Mouse (Mus musculus) gastrocnemius, postnatal 4 days (tissue): ENCODE data around the gene Gm7347. TPM values are rescaled to one million over a fixed set of nuclear protein-coding genes. Genes with fewer than 3 reads are reported as not detected.
"Not testable (repeated sequence)": the region's sequence is repeated elsewhere in the genome, so short reads cannot be mapped to it uniquely, and the experiment has no call there.

Experiments used
- DNase-seq, 2 experiments: peaks; one replicate each; pipeline ENCODE4 v3.0.0; 2021 to 2022; ENCODE audit warnings: low spot score in 2 of 2, mixed read lengths in 2 of 2
- long read RNA-seq, 2 experiments: library from polyadenylated mRNA; stranded (forward); transcript quantifications; one replicate each; pipeline ENCODE4 v2.0.0; 2021
- total RNA-seq, 2 experiments: library from RNA; stranded (reverse); gene quantifications; 2 replicates each; pipeline ENCODE4 v1.2.3; 2021

Gm7347 gene
- total RNA-seq, result not detected
- long read RNA-seq, experiment 1, result 0 reads
- long read RNA-seq, experiment 2, result 0 reads

DNA sequence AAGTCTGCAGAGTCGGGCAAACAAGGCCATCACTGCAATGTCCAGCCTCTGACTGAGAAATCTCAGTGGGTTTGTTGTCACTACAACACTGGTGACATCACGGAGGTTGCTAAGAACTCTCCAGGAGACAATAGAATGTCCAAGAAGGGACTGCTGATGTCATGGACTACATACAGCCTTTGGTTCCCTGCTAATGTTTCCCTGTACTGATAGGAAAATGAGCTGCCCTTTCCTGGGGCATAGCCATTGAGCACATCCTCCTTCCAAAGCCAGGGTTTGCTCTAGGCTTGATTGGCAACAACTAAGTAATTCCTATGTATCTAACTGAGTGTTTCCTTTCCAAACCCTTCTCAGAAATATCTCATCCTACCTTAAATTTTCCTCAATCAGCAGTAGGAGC, at the start of gene Gm7347:
Gene Gm7347 (minus strand): TSS at position 101 of the 400 bp plus-strand sequence.
- not testable (repeated sequence) for DNase-seq

DNA sequence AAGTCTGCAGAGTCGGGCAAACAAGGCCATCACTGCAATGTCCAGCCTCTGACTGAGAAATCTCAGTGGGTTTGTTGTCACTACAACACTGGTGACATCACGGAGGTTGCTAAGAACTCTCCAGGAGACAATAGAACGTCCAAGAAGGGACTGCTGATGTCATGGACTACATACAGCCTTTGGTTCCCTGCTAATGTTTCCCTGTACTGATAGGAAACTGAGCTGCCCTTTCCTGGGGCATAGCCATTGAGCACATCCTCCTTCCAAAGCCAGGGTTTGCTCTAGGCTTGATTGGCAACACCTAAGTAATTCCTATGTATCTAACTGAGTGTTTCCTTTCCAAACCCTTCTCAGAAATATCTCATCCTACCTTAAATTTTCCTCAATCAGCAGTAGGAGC, 46.9 kb upstream of the Gm7347 start, which contains the start of gene 5031410I06Rik:
Gene 5031410I06Rik (minus strand): TSS at position 101 of the 400 bp plus-strand sequence.
- DNase-seq, result not testable (repeated sequence)

DNA sequence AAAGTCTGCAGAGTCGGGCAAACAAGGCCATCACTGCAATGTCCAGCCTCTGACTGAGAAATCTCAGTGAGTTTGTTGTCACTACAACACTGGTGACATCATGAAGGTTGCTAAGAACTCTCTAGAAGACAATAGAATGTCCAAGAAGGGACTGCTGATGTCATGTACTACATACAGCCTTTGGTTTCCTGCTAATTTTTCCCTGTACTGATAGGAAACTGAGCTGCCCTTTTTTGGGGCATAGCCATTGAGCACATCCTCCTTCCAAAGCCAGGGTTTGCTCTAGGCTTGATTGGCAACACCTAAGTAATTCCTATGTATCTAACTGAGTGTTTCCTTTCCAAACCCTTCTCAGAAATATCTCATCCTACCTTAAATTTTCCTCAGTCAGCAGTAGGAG, 30.8 kb upstream of the Gm7347 start, which contains the start of gene Gm10471:
Gene Gm10471 (minus strand): TSS at position 101 of the 400 bp plus-strand sequence.
- not testable (repeated sequence) for DNase-seq

DNA sequence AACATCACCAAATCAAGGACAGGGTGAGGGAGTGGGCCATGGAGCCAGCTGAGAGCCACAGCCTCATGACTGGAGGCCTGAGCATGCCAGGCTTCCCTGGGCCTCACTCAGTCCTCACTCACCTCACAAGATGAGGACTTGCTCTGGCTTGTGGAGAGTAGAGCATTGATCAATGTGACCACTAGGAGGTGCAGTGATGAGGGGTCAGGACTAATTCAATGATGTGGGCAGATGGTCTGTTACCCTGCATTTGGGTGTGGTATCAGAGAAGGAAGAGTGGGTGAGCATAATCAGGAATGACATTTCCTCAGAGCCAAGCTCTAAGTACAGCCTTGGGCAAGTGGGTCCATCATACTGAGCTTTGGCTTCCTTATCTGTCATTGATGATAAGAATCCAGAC, 20.6 kb upstream of the Gm7347 start:
- DNase-seq, result not testable (repeated sequence)

DNA sequence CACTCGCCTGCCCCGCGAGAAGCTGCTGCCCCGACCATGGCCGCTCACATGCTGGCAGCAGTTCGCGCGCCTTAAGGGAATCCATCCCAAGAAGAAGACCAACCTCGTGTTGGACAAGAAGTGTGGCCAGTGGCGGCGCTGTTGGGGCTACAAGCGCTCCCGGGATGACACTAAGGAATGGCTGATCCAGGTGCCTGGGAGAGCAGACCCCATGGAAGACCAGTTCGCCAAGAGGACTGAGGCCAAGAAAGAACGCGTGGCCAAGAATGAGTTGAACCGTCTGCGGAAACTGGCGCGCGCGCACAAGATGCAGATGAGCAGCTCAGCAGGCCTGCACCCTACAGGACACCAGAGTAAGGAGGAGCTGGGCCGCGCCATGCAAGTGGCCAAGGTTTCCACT, 12.3 kb upstream of the Gm7347 start:
- DNase-seq, result no peak

DNA sequence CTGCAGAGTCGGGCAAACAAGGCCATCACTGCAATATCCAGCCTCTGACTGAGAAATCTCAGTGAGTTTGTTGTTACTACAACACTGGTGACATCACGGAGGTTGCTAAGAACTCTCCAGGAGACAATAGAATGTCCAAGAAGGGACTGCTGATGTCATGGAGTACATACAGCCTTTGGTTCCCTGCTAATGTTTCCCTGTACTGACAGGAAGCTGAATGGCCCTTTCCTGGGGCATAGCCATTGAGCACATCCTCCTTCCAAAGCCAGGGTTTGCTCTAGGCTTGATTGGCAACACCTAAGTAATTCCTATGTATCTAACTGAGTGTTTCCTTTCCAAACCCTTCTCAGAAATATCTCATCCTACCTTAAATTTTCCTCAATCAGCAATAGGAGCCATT, 18.9 kb downstream of the Gm7347 start, which contains the start of gene Speer4a:
Gene Speer4a (minus strand): TSS at position 101 of the 400 bp plus-strand sequence.
- DNase-seq, result not testable (repeated sequence)

DNA sequence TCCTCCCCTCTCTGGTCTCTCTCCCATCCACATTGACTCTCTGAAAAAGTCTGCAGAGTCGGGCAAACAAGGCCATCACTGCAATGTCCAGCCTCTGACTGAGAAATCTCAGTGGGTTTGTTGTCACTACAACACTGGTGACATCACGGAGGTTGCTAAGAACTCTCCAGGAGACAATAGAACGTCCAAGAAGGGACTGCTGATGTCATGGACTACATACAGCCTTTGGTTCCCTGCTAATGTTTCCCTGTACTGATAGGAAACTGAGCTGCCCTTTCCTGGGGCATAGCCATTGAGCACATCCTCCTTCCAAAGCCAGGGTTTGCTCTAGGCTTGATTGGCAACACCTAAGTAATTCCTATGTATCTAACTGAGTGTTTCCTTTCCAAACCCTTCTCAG, 35.6 kb downstream of the Gm7347 start, which contains the start of gene Gm5862:
Gene Gm5862 (minus strand): TSS at position 101 of the 400 bp plus-strand sequence.
- DNase-seq, result not testable (repeated sequence)

DNA sequence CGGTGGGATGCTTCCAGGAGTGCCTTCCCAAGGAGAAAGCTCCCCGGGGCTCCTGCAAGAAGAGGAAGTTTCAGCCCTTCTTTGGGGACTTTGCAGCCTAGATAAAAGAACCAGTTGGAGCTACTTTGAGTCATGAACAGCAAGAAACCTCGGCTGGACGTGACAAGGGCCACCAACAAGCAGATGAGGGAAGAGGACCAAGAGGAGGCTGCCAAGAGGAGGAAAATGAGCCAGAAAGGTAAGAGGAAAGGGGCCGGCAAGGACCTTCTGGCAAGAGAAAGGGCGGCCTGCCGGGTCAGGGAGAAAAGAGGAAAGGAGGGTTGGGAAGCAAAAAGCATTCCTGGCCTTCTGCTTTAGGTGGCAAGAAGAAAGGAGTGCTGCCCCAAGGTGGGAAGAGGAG, 50.7 kb downstream of the Gm7347 start:
- not testable (repeated sequence) for DNase-seq

DNA sequence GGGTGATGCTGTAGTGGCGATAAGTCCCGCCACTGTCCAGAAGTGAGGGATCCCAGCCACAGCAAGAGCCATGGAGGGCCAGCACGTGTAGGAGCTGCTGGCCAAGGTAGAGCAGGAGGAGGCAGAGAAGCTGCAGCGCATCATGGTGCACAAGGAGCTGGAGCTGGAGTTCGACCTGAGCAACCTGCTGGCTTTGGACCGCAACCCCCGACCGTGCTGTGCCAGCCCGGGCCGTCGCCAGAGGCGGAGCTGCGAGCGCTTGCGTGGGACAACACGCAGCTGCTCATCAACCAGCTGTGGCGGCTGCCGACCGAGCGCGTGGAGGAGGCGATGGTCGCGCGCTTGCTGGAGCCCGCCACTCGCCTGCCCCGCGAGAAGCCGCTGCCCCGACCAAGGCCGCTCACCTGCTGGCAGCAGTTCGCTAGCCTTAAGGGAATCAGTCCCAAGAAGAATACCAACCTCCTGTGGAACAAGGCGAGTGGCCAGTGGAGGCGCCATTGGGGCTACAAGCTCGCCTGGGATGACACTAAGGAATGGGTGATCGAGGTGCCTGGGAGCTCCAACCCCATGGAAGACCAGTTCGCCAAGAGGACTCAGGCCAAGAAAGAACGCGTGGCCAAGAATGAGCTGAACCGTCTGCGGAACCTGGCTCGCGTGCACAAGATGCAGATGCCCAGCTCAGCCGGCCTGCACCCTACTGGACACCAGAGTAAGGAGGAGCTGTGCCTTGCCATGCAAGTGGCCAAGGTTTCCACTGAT, 51.3 kb downstream of the Gm7347 start:
- peak in 1 of 2 experiments; percentile 9 for DNase-seq

DNA sequence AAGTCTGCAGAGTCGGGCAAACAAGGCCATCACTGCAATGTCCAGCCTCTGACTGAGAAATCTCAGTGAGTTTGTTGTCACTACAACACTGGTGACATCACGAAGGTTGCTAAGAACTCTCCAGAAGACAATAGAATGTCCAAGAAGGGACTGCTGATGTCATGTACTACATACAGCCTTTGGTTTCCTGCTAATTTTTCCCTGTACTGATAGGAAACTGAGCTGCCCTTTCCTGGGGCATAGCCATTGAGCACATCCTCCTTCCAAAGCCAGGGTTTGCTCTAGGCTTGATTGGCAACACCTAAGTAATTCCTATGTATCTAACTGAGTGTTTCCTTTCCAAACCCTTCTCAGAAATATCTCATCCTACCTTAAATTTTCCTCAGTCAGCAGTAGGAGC, 53.7 kb downstream of the Gm7347 start, which contains the start of gene Gm1979:
Gene Gm1979 (minus strand): TSS at position 101 of the 400 bp plus-strand sequence.
- DNase-seq, result not testable (repeated sequence)

Other genes with a start within 250 kb of the Gm7347 start
- not detected for gene Gm21663, start 116.2 kb downstream of the Gm7347 start, total RNA-seq
- not detected for gene Gm21671, start 104.2 kb downstream of the Gm7347 start, total RNA-seq
- gene Gm21680, start 85.9 kb downstream of the Gm7347 start, total RNA-seq, result not detected
- not detected for gene Gm21698, start 69.9 kb downstream of the Gm7347 start, total RNA-seq
- gene Gm1979, start 53.8 kb downstream of the Gm7347 start, total RNA-seq, result not detected
- not detected for gene Gm5862, start 35.7 kb downstream of the Gm7347 start, total RNA-seq
- not detected for gene Speer4a, start 19.0 kb downstream of the Gm7347 start, total RNA-seq
- not detected for gene Gm10471, start 30.7 kb upstream of the Gm7347 start, total RNA-seq
- not detected for gene 5031410I06Rik, start 46.8 kb upstream of the Gm7347 start, total RNA-seq
- not detected for gene Gm10220, start 62.8 kb upstream of the Gm7347 start, total RNA-seq
- not detected for gene Gm7361, start 199.1 kb upstream of the Gm7347 start, total RNA-seq